Mouse (Mus musculus): ENCODE data around the gene Jag2. TPM values are rescaled to one million over a fixed set of nuclear protein-coding genes. Genes with fewer than 3 reads are reported as not detected.
A peak's percentile ranks its signal among the peaks of the same experiment; 100 is the strongest.

Gene Jag2
- polyA plus RNA-seq, 1 experiment = 3.2 TPM

GRCm38 (mm10) chr12:112959421-112959820, 29.8 kb upstream of the Jag2 start:
- no peak overlapping the region for H3K4me3 ChIP-seq (ENCODE audit: insufficient read depth, low read length)
- peaks cover 8% of the 10 kb centered on the region for H3K4me1 ChIP-seq (ENCODE audit: control insufficient read depth, insufficient read depth, low read length)
- H3K27ac ChIP-seq (ENCODE audit: insufficient read depth, low read depth, low read length) = no peak overlapping the region
- TF ChIP-seq POLR2A (IDR thresholded peaks at IDR 0.05; ENCODE audit: borderline replicate concordance, low read depth, low read length) = no peak
- TF ChIP-seq CTCF (IDR thresholded peaks at IDR 0.05; ENCODE audit: low read depth, low read length) = no peak

- Histone ChIP-seq H3K4me1 (ENCODE audit: control insufficient read depth, insufficient read depth, low read length) (peaks cover 8% of the 10 kb centered on the region), H3K27ac (ENCODE audit: insufficient read depth, low read depth, low read length) (no peak overlapping the region), H3K4me3 (ENCODE audit: insufficient read depth, low read length) (no peak overlapping the region)
- TF ChIP-seq CTCF (IDR thresholded peaks at IDR 0.05; ENCODE audit: low read depth, low read length) (no peak; the same call in 1 of the 2 replicates), POLR2A (IDR thresholded peaks at IDR 0.05; ENCODE audit: borderline replicate concordance, low read depth, low read length) (no peak)
These were observed 28.7 kb upstream of the Jag2 start for GRCm38 (mm10) chr12:112958303-112958702.

- H3K4me1 ChIP-seq (ENCODE audit: control insufficient read depth, insufficient read depth, low read length) = peaks cover 17% of the 10 kb centered on the region
- H3K27ac ChIP-seq (ENCODE audit: insufficient read depth, low read depth, low read length) = no peak overlapping the region
These were observed 26.2 kb upstream of the Jag2 start for GRCm38 (mm10) chr12:112955800-112956199.

GRCm38 (mm10) chr12:112952926-112953565, 23.5 kb upstream of the Jag2 start:
- H3K4me1 ChIP-seq (ENCODE audit: control insufficient read depth, insufficient read depth, low read length) = peaks cover 17% of the 10 kb centered on the region
- TF ChIP-seq POLR2A (IDR thresholded peaks at IDR 0.05; ENCODE audit: borderline replicate concordance, low read depth, low read length) (no peak), CTCF (IDR thresholded peaks at IDR 0.05; ENCODE audit: low read depth, low read length) (no peak)
- H3K27ac ChIP-seq (ENCODE audit: insufficient read depth, low read depth, low read length) = no peak overlapping the region

More at GRCm38 (mm10) chr12:112955800-112956199, 26.2 kb upstream of the Jag2 start:
- TF ChIP-seq CTCF (IDR thresholded peaks at IDR 0.05; ENCODE audit: low read depth, low read length) = peak; percentile 48
- TF ChIP-seq POLR2A (IDR thresholded peaks at IDR 0.05; ENCODE audit: borderline replicate concordance, low read depth, low read length) = no peak
- H3K4me3 ChIP-seq (ENCODE audit: insufficient read depth, low read length) = no peak overlapping the region

GRCm38 (mm10) chr12:112952433-112952832, 22.9 kb upstream of the Jag2 start:
- Histone ChIP-seq H3K4me3 (ENCODE audit: insufficient read depth, low read length) (no peak overlapping the region), H3K27ac (ENCODE audit: insufficient read depth, low read depth, low read length) (no peak overlapping the region), H3K4me1 (ENCODE audit: control insufficient read depth, insufficient read depth, low read length) (peaks cover 12% of the 10 kb centered on the region)
- no peak for TF ChIP-seq POLR2A (IDR thresholded peaks at IDR 0.05; ENCODE audit: borderline replicate concordance, low read depth, low read length)
- no peak for TF ChIP-seq CTCF (IDR thresholded peaks at IDR 0.05; ENCODE audit: low read depth, low read length)

More at GRCm38 (mm10) chr12:112952926-112953565, 23.5 kb upstream of the Jag2 start:
- H3K4me3 ChIP-seq (ENCODE audit: insufficient read depth, low read length) = no peak overlapping the region

- TF ChIP-seq CTCF (IDR thresholded peaks at IDR 0.05; ENCODE audit: low read depth, low read length) = no peak
- TF ChIP-seq POLR2A (IDR thresholded peaks at IDR 0.05; ENCODE audit: borderline replicate concordance, low read depth, low read length) = no peak
- Histone ChIP-seq H3K27ac (ENCODE audit: insufficient read depth, low read depth, low read length) (no peak overlapping the region), H3K4me3 (ENCODE audit: insufficient read depth, low read length) (no peak overlapping the region), H3K4me1 (ENCODE audit: control insufficient read depth, insufficient read depth, low read length) (peaks cover 10% of the 10 kb centered on the region)
These were observed 21.7 kb upstream of the Jag2 start for GRCm38 (mm10) chr12:112951150-112951842.

GRCm38 (mm10) chr12:112950761-112951129, 21.2 kb upstream of the Jag2 start:
- peak overlapping the region; percentile 68 for H3K4me3 ChIP-seq (ENCODE audit: insufficient read depth, low read length)

GRCm38 (mm10) chr12:112950040-112950760, 20.6 kb upstream of the Jag2 start:
- H3K27ac ChIP-seq (ENCODE audit: insufficient read depth, low read depth, low read length) = no peak overlapping the region
- peaks cover 10% of the 10 kb centered on the region for H3K4me1 ChIP-seq (ENCODE audit: control insufficient read depth, insufficient read depth, low read length)
- TF ChIP-seq POLR2A (IDR thresholded peaks at IDR 0.05; ENCODE audit: borderline replicate concordance, low read depth, low read length) (no peak), CTCF (IDR thresholded peaks at IDR 0.05; ENCODE audit: low read depth, low read length) (no peak)
- peak overlapping the region; percentile 68 for H3K4me3 ChIP-seq (ENCODE audit: insufficient read depth, low read length)

More at GRCm38 (mm10) chr12:112950761-112951129, 21.2 kb upstream of the Jag2 start:
- H3K4me1 ChIP-seq (ENCODE audit: control insufficient read depth, insufficient read depth, low read length) = peaks cover 10% of the 10 kb centered on the region
- no peak for TF ChIP-seq POLR2A (IDR thresholded peaks at IDR 0.05; ENCODE audit: borderline replicate concordance, low read depth, low read length)
- TF ChIP-seq CTCF (IDR thresholded peaks at IDR 0.05; ENCODE audit: low read depth, low read length) = no peak
- no peak overlapping the region for H3K27ac ChIP-seq (ENCODE audit: insufficient read depth, low read depth, low read length)

GRCm38 (mm10) chr12:112947307-112947706, 17.7 kb upstream of the Jag2 start:
- no peak overlapping the region for H3K27ac ChIP-seq (ENCODE audit: insufficient read depth, low read depth, low read length)
- H3K4me1 ChIP-seq (ENCODE audit: control insufficient read depth, insufficient read depth, low read length) = peaks cover 2% of the 10 kb centered on the region
- H3K4me3 ChIP-seq (ENCODE audit: insufficient read depth, low read length) = no peak overlapping the region
- TF ChIP-seq CTCF (IDR thresholded peaks at IDR 0.05; ENCODE audit: low read depth, low read length) (no peak), POLR2A (IDR thresholded peaks at IDR 0.05; ENCODE audit: borderline replicate concordance, low read depth, low read length) (no peak)

Data from bone marrow macrophage, adult 2 months (primary cell).